Mouse (Mus musculus) heart, adult 2 months (tissue): ENCODE measurements around the gene Gnb1l. TPM values are rescaled to one million over a fixed set of nuclear protein-coding genes. Genes with fewer than 3 reads are reported as not detected.

Experiments used
- DNase-seq, 2 experiments: peaks; one replicate each; pipeline ENCODE4 v3.0.0; 2021
- H3K27ac ChIP-seq: fragments of 200-600 bp; 2 replicates; pipeline ENCODE4 v1.8.1; 2022
- H3K27me3 ChIP-seq: fragments of 200-500 bp; 2 replicates; pipeline ENCODE4 v1.6.1; 2012; ENCODE audit warnings: mild to moderate bottlenecking, low read length, inconsistent platforms, mixed read lengths; ENCODE audit not compliant: control insufficient read depth, insufficient read depth
- H3K36me3 ChIP-seq: fragments of 200-500 bp; 2 replicates; pipeline ENCODE4 v1.6.1; 2012; ENCODE audit warnings: low read length, inconsistent platforms; ENCODE audit not compliant: control insufficient read depth, insufficient read depth
- H3K4me1 ChIP-seq: fragments of 200-500 bp; 2 replicates; pipeline ENCODE4 v1.6.1; 2011; ENCODE audit warnings: low read length; ENCODE audit not compliant: control insufficient read depth, insufficient read depth
- H3K4me3 ChIP-seq: fragments of 200-600 bp; 2 replicates; pipeline ENCODE4 v1.8.1; 2022
- H3K79me2 ChIP-seq: fragments of 200-500 bp; replicated peaks from 2 replicates; pipeline ENCODE4 v1.6.1; 2012; ENCODE audit warnings: mild to moderate bottlenecking, inconsistent platforms, low read length, moderate library complexity, mixed read lengths; ENCODE audit not compliant: control insufficient read depth, insufficient read depth
- H3K9ac ChIP-seq: fragments of 200-500 bp; 2 replicates; pipeline ENCODE4 v1.6.1; 2012; ENCODE audit warnings: low read depth, mild to moderate bottlenecking, control low read depth, inconsistent platforms, low read length, mixed read lengths
- CTCF ChIP-seq: fragments of 200-600 bp; IDR thresholded peaks from 2 replicates; pipeline ENCODE4 v1.8.1; 2022; ENCODE audit warnings: antibody characterized with exemption, mild to moderate bottlenecking, moderate library complexity
- EP300 ChIP-seq: fragments of 200-500 bp; IDR thresholded peaks from 2 replicates; pipeline ENCODE4 v1.6.1; 2011; ENCODE audit warnings: low read depth, low read length, control low read depth; ENCODE audit not compliant: insufficient read depth
- POLR2A ChIP-seq: fragments of 200-500 bp; IDR thresholded peaks from 2 replicates; pipeline ENCODE4 v1.6.1; 2011; ENCODE audit warnings: mild to moderate bottlenecking, low read depth, low read length, control low read depth; ENCODE audit not compliant: insufficient read depth
- WGBS: fragments of 180-500 bp; shearing (Covaris S2); methylation state at CpG from one replicate; pipeline ENCODE4 v1.1.7; 2018; 5-methylcytosine and 5-hydroxymethylcytosine counted together
- intact Hi-C: fragments of 180-260 bp; cut with DNase I; formaldehyde crosslinking; loops from one replicate; pipeline ENCODE4 v1.15.1; 2025
- polyA plus RNA-seq: library from polyadenylated mRNA; depleted of rRNA; stranded (reverse); fragments of >200 nt; gene quantifications from 2 replicates; pipeline ENCODE4 v1.2.3, GENCODE M21; 2012
- total RNA-seq, 2 experiments: library from RNA; stranded (reverse); gene quantifications; 2 replicates each; pipeline ENCODE4 v1.2.3; 2021

Gene Gnb1l
- total and polyA plus RNA-seq, 3 experiments, result 5.3 to 8.5 (median 7.4) TPM

DNA sequence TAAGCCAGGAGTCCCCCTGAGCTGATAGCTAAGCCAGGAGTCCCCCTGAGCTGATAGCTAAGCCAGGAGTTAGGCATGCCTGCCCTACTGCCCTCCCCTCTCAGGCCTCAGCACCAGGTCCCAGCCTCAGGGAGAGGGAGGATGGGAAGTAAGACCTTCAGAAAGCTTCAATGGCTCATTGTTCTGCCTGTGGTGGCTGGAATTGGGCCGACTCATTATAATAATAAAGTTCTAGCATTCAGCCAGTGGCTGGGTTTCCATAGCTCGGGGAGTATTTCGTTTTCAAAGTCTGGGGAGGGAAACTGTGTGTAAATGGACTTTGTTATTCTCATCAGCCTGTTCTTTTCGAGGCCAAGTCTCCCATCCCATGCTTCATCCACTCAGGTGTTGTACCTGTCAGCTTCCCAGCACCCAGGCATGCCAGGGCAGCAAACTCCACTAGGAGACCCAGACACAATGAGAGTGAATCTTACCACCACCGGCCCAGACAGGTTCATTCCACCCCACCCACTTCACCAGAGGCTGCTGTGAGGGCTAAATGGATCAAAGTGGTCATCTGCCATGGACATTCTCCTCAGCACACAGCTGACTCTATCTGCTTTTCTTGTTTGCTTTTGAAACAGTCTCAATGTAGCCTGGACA is 13.6 kb upstream of the Gnb1l start:
- H3K27me3 ChIP-seq, result no peaks in the 10 kb centered on the region
- TF ChIP-seq CTCF (no peak), POLR2A (no peak), EP300 (no peak)
- 55% methylated on average over 5 of the region's 5 CpGs for WGBS
- H3K4me1 ChIP-seq, result no peaks in the 10 kb centered on the region
- H3K4me3 ChIP-seq, result no peak overlapping the region
- no peak overlapping the region for H3K9ac ChIP-seq
- no peak for DNase-seq
- H3K27ac ChIP-seq, result no peak overlapping the region
- no peaks in the 10 kb centered on the region for H3K79me2 ChIP-seq
- intact Hi-C loops, result no loop called here
- no peaks in the 10 kb centered on the region for H3K36me3 ChIP-seq

DNA sequence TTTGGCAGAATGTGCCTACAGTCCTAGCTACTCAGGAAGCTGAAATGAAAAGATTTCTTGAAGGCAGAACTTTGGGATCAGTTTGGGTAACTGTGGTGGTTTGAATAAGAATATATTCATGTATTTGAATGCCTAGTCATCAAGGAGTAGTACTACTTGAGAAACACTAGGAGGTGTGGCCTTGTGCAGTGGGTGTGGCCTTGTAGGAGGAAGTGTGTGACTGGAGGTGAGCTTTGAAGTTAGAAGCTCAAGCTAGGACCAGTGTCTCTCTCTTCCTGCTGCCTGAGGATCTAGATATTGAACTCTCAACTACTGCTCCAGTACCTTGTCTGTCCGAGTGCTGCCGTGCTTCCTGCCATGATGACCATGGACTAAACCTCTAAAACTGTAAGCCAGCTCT is 12.4 kb upstream of the Gnb1l start:
- DNase-seq, result no peak
- H3K4me3 ChIP-seq, result no peak overlapping the region
- H3K4me1 ChIP-seq, result no peaks in the 10 kb centered on the region
- intact Hi-C loops, result no loop called here
- H3K9ac ChIP-seq, result no peak overlapping the region
- H3K27me3 ChIP-seq, result no peaks in the 10 kb centered on the region
- H3K36me3 ChIP-seq, result no peaks in the 10 kb centered on the region
- no peaks in the 10 kb centered on the region for H3K79me2 ChIP-seq
- TF ChIP-seq POLR2A, result no peak
- no peak for TF ChIP-seq CTCF
- no peak for TF ChIP-seq EP300
- 92% methylated on average over 2 of the region's 2 CpGs for WGBS
- no peak overlapping the region for H3K27ac ChIP-seq

DNA sequence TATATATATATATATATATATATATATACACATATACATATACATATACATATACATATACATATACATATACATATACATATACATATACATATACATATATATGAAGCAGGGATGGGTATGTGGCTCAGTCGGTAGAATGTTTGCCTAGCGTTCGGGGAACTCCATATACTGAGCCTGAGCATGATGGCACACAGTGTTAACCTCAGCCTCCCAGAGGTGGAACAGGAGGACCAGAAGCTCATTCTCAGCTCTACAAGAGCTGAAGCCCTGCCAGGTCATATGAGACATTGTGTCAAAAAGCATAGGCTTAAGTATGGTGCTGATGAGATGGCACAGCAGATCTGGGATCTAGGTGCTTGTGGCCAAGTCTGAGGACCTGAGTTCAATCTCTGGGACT is 8.2 kb upstream of the Gnb1l start:
- intact Hi-C loops, result loop anchor here (10.0 kb wide), 1 partner anchor 325 kb away; the partner anchor contains the start of genes Cdc45 and Ufd1
- H3K79me2 ChIP-seq, result no peaks in the 10 kb centered on the region
- H3K36me3 ChIP-seq, result no peaks in the 10 kb centered on the region
- H3K27me3 ChIP-seq, result no peaks in the 10 kb centered on the region
- H3K4me1 ChIP-seq, result no peaks in the 10 kb centered on the region
- WGBS, result 95% methylated on average over 3 of the region's 3 CpGs
- no peak overlapping the region for H3K27ac ChIP-seq
- no peak overlapping the region for H3K9ac ChIP-seq
- H3K4me3 ChIP-seq, result no peak overlapping the region
- TF ChIP-seq CTCF (no peak), POLR2A (no peak), EP300 (no peak)
- no peak for DNase-seq

DNA sequence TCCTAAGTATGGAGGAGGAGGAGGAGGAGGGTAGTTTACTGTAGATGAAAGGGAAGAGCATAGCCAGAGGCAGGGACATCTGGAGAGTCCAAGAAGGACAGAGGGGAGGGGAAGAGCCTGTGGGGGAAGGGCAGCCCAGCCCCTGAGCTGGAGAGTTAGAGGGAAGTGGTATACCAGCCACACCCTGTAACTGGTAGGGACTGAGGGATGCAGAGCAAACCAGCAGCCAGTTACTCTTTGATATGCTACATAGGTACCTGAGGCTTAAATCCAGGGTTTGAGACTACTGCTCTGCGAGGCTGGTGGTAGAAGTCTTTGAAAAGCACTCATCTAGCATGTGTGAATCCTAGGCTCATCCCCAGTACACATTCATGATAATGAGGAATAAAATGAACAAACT is 7.6 kb upstream of the Gnb1l start:
- H3K4me3 ChIP-seq, result no peak overlapping the region
- WGBS, result 69% methylated on average over 1 of the region's 1 CpGs
- no peak overlapping the region for H3K27ac ChIP-seq
- H3K4me1 ChIP-seq, result no peaks in the 10 kb centered on the region
- H3K9ac ChIP-seq, result no peak overlapping the region
- H3K79me2 ChIP-seq, result no peaks in the 10 kb centered on the region
- H3K36me3 ChIP-seq, result no peaks in the 10 kb centered on the region
- intact Hi-C loops, result loop anchor here (10.0 kb wide), 1 partner anchor 324 kb away; the partner anchor contains the start of genes Cdc45 and Ufd1
- TF ChIP-seq CTCF, result no peak
- DNase-seq, result no peak
- no peaks in the 10 kb centered on the region for H3K27me3 ChIP-seq

DNA sequence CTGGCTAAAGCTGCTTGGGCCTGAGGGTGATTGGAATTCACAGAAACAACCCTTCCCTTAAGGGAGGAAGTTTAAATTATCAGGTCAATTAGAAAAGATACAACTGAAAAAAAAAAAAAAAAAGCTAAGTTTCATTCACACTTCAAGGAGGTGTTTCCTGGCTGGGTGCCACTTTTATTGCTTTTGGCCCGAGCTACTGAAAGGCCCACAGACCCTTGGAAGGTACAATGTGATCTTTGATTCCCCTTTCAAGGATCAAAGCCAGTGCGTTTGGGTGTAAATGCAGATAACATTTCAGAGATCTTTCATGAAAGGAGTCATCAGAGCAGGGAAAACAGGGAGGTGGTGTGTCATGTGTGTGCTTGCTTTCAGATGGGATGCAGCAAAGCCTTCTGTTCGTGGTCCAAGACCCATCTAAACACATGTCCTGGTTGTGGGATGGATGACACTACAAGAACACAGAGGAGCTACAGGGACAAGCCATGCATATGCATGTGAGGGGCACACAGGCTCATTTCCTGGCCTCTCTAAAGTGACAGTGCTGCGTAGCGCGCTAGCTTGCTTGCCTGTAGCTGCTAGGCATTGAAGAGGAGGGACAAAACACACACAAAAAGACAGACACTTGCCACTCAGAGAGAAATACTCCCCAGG is 523 bp upstream of the Gnb1l start:
- intact Hi-C loops, result loop anchor here (2.0 to 10.0 kb wide), 2 partner anchors 33 to 317 kb away; partner anchors contain the start of genes Cdc45 and Ufd1
- DNase-seq, result no peak
- Histone ChIP-seq H3K27me3 (no peaks in the 10 kb centered on the region), H3K4me3 (peak overlapping the region; percentile 87), H3K79me2 (no peaks in the 10 kb centered on the region), H3K27ac (peak overlapping the region; percentile 86), H3K4me1 (peaks cover 4% of the 10 kb centered on the region), H3K36me3 (no peaks in the 10 kb centered on the region), H3K9ac (peak overlapping the region; percentile 90)
- 9% methylated on average over 6 of the region's 6 CpGs for WGBS
- TF ChIP-seq CTCF (no peak), EP300 (no peak), POLR2A (no peak)

DNA sequence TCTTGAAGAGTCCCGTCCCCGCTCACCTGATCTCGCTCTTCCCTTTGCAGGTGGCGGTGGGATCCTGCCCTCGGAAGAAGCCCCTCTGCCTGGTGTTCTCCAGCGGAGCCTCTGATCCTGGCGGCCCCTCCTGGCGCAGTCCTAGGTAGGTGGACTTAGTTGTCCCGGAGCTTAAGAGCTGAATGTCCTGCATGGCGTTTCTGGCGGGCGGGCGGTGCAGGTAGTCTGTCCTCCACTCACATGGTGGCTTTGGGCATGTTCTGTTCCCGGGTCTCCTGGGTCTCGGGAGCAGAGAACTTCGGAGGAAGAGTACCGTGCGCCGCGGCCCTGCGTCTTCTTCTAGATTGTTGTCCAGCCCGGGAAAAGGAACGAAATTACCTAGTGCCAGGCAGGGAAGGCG is 483 bp downstream of the Gnb1l start:
- no peak for DNase-seq
- intact Hi-C loops, result loop anchor here (2.0 to 10.0 kb wide), 2 partner anchors 34 to 316 kb away; partner anchors contain the start of genes Cdc45 and Ufd1

More for the DNA sequence above, 483 bp downstream of the Gnb1l start:
- H3K4me1 ChIP-seq, result peaks cover 4% of the 10 kb centered on the region
- under 1% methylated on average over 24 of the region's 24 CpGs for WGBS
- H3K79me2 ChIP-seq, result no peaks in the 10 kb centered on the region
- peak overlapping the region; percentile 86 for H3K27ac ChIP-seq
- H3K36me3 ChIP-seq, result no peaks in the 10 kb centered on the region
- H3K9ac ChIP-seq, result peak overlapping the region; percentile 80
- H3K4me3 ChIP-seq, result peak overlapping the region; percentile 87
- TF ChIP-seq EP300 (no peak), POLR2A (no peak), CTCF (no peak)
- no peaks in the 10 kb centered on the region for H3K27me3 ChIP-seq
